Mouse (Mus musculus): ENCODE results near the gene Zfp827. TPM values are rescaled to one million over a fixed set of nuclear protein-coding genes. Genes with fewer than 3 reads are reported as not detected.
A peak's percentile ranks its signal among the peaks of the same experiment; 100 is the strongest.

Zfp827 gene
- polyA plus RNA-seq, 1 experiment from 2014 or later = 13.2 TPM

DNA sequence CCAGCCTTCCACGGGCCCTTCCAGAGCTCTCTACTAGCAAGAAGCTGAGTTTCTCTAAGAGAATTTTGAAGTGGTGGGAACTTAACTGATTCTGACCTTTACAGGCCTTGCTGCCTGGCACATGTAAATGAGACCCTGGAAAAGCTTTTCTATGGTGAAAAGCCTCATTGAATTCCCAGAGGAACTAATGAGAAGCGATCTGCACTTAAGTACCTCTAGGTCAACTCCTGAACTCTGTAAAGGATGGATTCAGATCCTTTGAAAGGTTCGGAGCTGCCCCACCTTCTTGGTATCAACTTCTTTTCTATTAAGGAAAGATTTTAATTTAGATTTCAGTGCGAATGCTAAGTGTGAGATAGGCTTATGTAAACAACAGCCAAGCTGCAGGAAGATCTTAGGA, 147.8 kb downstream of the Zfp827 start:
- H3K9me3 ChIP-seq = no peaks in the 10 kb centered on the region
- no peaks in the 10 kb centered on the region for H3K27me3 ChIP-seq
- 44% methylated on average over 4 of the region's 4 CpGs for WGBS
- no peak overlapping the region for H3K27ac ChIP-seq
- no peak for ATAC-seq (ENCODE audit: low FRiP score)
- H3K9ac ChIP-seq = no peak overlapping the region
- peaks cover 15% of the 10 kb centered on the region for H3K4me1 ChIP-seq
- H3K4me2 ChIP-seq = no peak overlapping the region
- H3K4me3 ChIP-seq (replicated peaks) = no peak overlapping the region
- H3K36me3 ChIP-seq (replicated peaks) = peaks cover 38% of the 10 kb centered on the region

DNA sequence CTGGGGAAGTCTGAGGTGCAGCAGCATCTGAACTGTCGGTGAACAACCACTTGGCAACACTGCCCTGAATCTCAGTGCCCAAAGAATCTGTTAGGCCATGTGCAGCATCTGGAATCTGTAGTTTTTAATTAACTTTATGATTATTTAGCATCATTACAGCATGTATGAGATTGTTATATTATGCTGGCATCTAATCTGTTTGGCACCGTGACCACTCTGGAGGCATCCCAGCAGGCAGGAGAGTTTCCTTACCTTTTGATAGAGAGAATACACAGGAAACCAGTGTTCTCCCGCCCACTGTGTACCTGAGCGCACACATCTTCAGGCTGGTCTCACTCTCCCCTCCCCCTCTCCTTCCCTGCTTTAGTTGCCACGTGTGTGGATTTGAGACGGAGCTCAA, 151.4 kb downstream of the Zfp827 start:
- Histone ChIP-seq H3K9me3 (no peaks in the 10 kb centered on the region), H3K4me3 (replicated peaks) (no peak overlapping the region), H3K27me3 (no peaks in the 10 kb centered on the region), H3K4me1 (peaks cover 10% of the 10 kb centered on the region), H3K36me3 (replicated peaks) (peaks cover 74% of the 10 kb centered on the region), H3K4me2 (no peak overlapping the region), H3K9ac (no peak overlapping the region), H3K27ac (no peak overlapping the region)
- 88% methylated on average over 6 of the region's 6 CpGs for WGBS
- ATAC-seq (ENCODE audit: low FRiP score) = no peak

DNA sequence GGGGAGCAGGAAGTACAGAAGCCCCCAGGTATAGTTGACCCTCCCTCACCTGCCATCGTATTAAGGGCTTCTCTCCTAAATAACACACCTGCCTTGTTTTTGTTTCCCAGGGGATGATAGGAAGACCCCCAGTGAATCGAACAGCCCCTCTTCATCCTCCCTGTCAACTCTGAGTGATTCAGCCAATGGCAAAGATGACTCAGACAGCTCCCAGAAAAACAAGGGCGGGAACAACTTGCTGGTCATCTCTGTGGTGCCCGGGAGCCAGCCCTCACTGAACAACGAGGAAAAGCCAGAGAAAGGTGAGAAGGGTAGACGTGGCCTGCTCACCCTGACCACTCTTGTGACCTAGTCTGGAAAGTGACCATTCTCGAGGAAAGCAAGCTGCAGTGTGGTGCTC, 157.3 kb downstream of the Zfp827 start:
- 87% methylated on average over 7 of the region's 7 CpGs for WGBS
- Histone ChIP-seq H3K9ac (no peak overlapping the region), H3K36me3 (replicated peaks) (peaks cover 95% of the 10 kb centered on the region), H3K27ac (no peak overlapping the region), H3K9me3 (no peaks in the 10 kb centered on the region), H3K4me3 (replicated peaks) (no peak overlapping the region), H3K4me1 (no peaks in the 10 kb centered on the region), H3K27me3 (no peaks in the 10 kb centered on the region), H3K4me2 (no peak overlapping the region)
- ATAC-seq (ENCODE audit: low FRiP score) = no peak

DNA sequence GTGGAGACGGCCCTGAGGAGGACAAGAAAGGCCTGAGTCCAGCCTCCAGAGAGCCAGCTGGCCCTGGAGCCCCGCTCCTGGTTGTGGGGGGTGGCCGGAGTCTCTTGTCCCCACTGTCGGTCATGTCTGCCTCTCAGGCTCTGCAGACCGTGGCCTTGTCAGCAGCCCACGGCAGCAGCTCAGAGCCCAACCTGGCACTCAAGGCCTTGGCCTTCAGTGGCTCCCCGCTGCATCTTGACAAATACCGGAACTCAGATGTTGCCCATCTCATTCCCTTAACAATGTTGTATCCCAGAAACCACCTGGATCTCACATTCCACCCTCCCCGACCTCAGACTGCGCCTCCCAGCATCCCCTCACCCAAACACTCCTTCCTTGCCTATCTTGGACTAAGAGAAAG, 161.8 kb downstream of the Zfp827 start:
- H3K27me3 ChIP-seq = no peaks in the 10 kb centered on the region
- H3K4me2 ChIP-seq = no peak overlapping the region
- 95% methylated on average over 10 of the region's 10 CpGs for WGBS
- H3K9ac ChIP-seq = no peak overlapping the region
- no peak for ATAC-seq (ENCODE audit: low FRiP score)
- H3K27ac ChIP-seq = no peak overlapping the region
- H3K4me1 ChIP-seq = no peaks in the 10 kb centered on the region
- peaks cover 70% of the 10 kb centered on the region for H3K36me3 ChIP-seq (replicated peaks)
- H3K4me3 ChIP-seq (replicated peaks) = no peak overlapping the region
- no peaks in the 10 kb centered on the region for H3K9me3 ChIP-seq

DNA sequence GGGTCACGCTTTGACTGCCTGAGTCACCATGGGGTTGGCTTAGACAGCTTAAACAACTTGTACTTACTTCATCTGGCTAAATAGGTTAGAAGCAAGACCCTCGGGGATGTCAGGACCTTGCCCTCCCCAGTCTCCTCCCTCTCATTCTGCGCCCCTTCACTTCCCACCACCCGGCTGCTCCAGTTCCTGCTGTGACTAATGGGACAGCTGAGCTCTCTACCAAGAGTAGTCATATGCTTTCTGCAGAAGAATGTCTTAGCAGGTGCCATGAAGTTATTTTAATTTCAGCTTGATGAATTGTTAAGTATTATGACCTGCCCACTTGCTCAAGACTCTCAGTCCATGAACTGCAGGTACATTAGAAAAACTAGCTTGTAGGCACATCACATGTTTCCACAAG, 168.2 kb downstream of the Zfp827 start:
- Histone ChIP-seq H3K9ac (no peak overlapping the region), H3K27ac (no peak overlapping the region), H3K4me2 (no peak overlapping the region), H3K4me1 (no peaks in the 10 kb centered on the region), H3K36me3 (replicated peaks) (peaks cover 9% of the 10 kb centered on the region), H3K4me3 (replicated peaks) (no peak overlapping the region), H3K27me3 (no peaks in the 10 kb centered on the region), H3K9me3 (no peaks in the 10 kb centered on the region)
- ATAC-seq (ENCODE audit: low FRiP score) = no peak
- WGBS = 87% methylated on average over 4 of the region's 4 CpGs

DNA sequence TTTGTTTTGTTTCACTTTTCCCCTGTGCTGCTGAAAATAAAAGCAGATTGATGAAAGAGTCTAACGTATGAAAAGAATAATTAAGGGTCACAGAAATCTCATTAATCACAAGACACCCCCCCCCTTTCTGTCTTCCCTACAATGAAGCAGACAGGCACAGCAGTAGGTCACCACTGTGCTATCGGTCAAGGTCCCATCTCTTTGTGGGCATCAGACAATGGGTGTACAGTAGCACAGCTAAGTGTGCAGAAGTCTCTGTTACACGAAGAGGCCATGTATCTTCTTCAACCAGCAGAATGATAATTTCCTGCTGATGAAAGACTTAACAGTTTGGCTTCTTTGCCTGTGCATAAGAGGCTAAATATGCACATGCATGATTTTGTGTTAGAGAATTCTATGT, 170.4 kb downstream of the Zfp827 start:
- no peaks in the 10 kb centered on the region for H3K9me3 ChIP-seq
- H3K4me3 ChIP-seq (replicated peaks) = no peak overlapping the region
- no peaks in the 10 kb centered on the region for H3K36me3 ChIP-seq (replicated peaks)
- WGBS = 49% methylated on average over 3 of the region's 3 CpGs
- no peaks in the 10 kb centered on the region for H3K4me1 ChIP-seq
- H3K27ac ChIP-seq = no peak overlapping the region
- H3K4me2 ChIP-seq = no peak overlapping the region
- H3K27me3 ChIP-seq = no peaks in the 10 kb centered on the region
- no peak overlapping the region for H3K9ac ChIP-seq
- no peak for ATAC-seq (ENCODE audit: low FRiP score)

DNA sequence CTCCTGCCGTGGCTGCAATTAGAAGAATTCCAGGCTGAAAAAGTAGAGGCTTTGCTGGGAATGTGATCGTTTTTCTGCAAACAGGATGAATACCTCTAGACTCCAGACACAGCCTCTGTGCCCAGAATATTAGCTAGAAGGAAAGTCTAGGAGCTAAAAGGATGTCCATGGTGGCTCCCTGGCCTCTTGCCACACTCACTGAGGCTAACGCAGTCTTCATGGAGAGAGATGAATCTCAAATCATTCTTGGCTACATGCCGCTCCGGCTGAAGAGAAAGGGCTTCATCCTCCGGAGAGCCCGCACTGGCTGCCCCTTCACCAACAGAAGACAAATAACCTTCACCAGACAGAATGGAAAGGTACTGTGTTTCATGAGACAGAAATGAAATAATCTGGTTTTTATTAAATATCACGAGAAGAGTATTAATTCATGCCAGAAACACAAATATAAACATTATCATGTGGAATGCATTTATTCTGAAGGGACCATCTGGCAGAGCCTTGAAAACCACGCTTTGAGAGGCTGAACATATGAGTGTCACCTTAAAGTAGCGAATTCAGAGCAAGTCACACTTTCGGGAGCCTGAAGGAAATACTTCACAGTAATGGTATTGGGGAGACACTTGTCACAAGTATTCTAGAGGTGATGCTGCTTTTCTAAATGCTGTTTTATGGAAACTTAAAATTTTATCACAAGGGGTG, 173.4 kb downstream of the Zfp827 start:
- H3K4me2 ChIP-seq = no peak overlapping the region
- ATAC-seq (ENCODE audit: low FRiP score) = no peak
- no peaks in the 10 kb centered on the region for H3K36me3 ChIP-seq (replicated peaks)
- H3K9ac ChIP-seq = no peak overlapping the region
- no peaks in the 10 kb centered on the region for H3K4me1 ChIP-seq
- H3K4me3 ChIP-seq (replicated peaks) = no peak overlapping the region
- WGBS = 75% methylated on average over 11 of the region's 11 CpGs
- no peak overlapping the region for H3K27ac ChIP-seq
- no peaks in the 10 kb centered on the region for H3K27me3 ChIP-seq
- H3K9me3 ChIP-seq = no peaks in the 10 kb centered on the region

DNA sequence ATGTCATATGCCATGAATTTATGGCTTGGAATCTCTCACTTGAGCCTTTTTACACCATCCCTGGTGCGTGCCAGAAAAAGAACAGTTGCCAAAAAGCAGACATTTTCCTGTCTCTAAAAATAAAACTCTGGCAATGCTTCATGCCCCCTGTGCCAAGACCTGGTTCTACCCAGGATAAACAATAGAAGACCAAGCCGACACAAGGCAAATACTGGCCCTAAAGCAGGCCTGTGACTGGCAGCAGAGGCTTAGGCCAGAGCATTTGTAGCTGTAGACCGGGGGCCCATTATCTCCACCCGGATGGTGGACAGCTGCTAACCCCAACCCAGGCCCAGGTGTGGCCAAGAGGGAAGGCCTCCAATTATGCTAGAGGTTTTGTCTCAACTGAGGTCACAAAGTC, 178.7 kb downstream of the Zfp827 start:
- Histone ChIP-seq H3K36me3 (replicated peaks) (no peaks in the 10 kb centered on the region), H3K27me3 (no peaks in the 10 kb centered on the region), H3K4me2 (no peak overlapping the region), H3K4me1 (peaks cover 27% of the 10 kb centered on the region), H3K9ac (no peak overlapping the region), H3K27ac (no peak overlapping the region), H3K9me3 (no peaks in the 10 kb centered on the region), H3K4me3 (replicated peaks) (no peak overlapping the region)
- 81% methylated on average over 4 of the region's 4 CpGs for WGBS
- no peak for ATAC-seq (ENCODE audit: low FRiP score)

DNA sequence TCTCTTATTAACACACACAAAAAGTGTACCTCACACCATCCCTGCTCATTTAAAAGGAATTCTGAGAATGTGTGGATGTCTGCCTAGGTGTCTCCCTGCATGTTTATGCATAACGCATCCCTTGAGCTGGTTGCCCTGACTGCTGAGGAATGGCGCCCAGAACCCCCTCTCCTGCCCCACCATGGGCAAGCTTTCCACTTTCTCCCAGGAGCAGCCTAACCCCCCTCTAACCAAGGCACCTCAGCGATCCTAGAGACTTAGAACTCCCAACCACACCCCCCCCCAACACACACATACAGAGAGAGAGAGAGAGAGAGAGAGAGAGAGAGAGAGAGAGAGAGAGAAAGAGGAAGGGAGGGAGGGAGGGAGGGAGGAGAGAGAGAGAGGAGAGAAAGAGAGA, 179.9 kb downstream of the Zfp827 start:
- no peak overlapping the region for H3K27ac ChIP-seq
- no peak overlapping the region for H3K9ac ChIP-seq
- H3K9me3 ChIP-seq = no peaks in the 10 kb centered on the region
- no peaks in the 10 kb centered on the region for H3K27me3 ChIP-seq
- no peak overlapping the region for H3K4me2 ChIP-seq
- 46% methylated on average over 3 of the region's 3 CpGs for WGBS
- no peak for ATAC-seq (ENCODE audit: low FRiP score)
- H3K36me3 ChIP-seq (replicated peaks) = no peaks in the 10 kb centered on the region
- no peak overlapping the region for H3K4me3 ChIP-seq (replicated peaks)
- peaks cover 27% of the 10 kb centered on the region for H3K4me1 ChIP-seq

DNA sequence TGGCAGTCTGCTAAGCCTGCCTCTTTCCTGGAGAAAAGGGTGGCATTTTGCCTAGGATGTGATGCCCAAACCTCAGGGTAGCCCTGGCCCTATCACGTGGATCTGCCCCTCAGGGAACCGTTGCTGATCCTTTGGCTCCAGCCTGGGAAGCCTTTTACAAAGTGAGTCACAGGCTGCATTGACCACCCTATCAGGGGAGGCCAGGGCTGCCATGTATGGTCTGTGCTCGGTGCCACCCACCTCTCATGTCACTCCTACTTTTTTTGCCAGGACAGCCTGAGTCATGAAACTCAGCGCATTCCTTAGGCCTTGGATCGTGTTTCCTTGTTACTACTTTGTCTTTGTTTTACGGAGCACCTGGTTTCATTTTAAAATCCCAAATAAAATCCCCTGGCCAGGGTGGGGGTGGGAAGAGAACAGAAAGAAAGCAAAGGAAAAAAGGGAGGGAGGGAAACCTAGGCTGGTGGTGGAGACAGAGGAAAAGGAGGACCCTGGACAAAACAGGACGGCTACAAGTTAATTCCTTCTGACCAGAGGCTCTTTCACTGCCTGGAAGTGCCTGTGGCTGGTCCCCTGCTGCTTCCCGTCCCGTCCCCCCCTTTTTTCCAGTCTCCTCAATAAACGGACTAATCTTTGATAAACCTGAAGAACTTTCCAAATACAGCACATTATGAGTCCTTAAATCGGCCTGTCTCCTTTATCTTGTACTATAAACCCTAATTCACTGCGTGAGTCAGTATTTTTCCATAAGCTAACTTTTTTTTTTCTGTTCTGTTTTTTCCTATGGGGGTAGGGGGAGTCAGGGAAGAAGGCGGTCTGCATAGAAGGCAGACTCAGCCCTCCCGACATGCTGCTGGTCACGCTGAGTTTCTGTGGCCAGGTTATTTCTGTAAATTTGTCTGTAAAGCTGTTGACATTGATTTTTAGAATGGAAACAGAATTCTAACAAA, 180.7 kb downstream of the Zfp827 start:
- 9% methylated on average over 15 of the region's 15 CpGs for WGBS
- Histone ChIP-seq H3K4me1 (peaks cover 27% of the 10 kb centered on the region), H3K9me3 (no peaks in the 10 kb centered on the region), H3K36me3 (replicated peaks) (no peaks in the 10 kb centered on the region), H3K4me3 (replicated peaks) (peak overlapping the region; percentile 41), H3K9ac (peak overlapping the region; percentile 53; the same call in 1 of the 2 replicates), H3K4me2 (peak overlapping the region; percentile 64), H3K27me3 (no peaks in the 10 kb centered on the region), H3K27ac (peak overlapping the region; percentile 66)
- ATAC-seq (ENCODE audit: low FRiP score) = no peak; the same call in 1 of the 2 replicates

DNA sequence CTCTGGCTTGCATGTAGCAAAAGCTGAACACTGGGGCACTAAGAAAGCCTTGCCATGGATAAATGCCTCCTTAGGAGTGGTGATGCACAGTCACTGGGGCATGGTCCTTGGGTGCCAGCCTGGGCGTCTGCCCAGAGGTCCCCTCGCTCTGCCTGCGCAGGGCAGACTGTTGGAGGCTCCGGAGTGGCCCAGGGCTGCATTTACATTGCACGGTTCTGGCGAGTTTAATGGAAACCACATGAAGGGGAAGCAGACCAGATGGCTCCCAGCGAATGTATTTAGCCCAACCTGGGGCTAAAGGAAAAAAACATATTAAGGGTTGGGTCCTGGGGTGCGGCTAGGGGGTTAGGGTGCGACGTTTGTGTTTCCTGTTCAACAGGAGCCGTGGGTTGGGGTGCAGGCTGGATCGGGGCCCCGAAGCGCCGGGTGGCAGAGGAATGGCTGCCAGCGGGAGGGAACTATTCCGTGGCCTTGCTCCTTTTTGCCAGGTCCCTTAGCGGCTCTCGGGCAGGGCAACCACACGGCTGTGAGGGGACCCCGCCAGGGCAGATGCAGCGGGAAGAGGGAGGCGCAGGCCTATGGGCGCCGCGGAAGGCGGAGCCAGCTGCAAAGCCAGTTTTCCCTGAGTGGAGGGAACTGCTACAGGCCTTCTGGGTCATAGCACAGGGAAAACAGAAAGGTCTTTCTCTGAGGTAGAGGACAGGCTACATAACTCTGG, 181.6 kb downstream of the Zfp827 start:
- peak; percentile 79; the same call in 1 of the 2 replicates for ATAC-seq (ENCODE audit: low FRiP score)
- peak overlapping the region; percentile 41 for H3K4me3 ChIP-seq (replicated peaks)
- no peaks in the 10 kb centered on the region for H3K9me3 ChIP-seq
- 5% methylated on average over 27 of the region's 27 CpGs for WGBS
- peak overlapping the region; percentile 66 for H3K27ac ChIP-seq
- no peaks in the 10 kb centered on the region for H3K27me3 ChIP-seq
- peaks cover 27% of the 10 kb centered on the region for H3K4me1 ChIP-seq
- H3K36me3 ChIP-seq (replicated peaks) = no peaks in the 10 kb centered on the region
- H3K9ac ChIP-seq = peak overlapping the region; percentile 53
- H3K4me2 ChIP-seq = peak overlapping the region; percentile 64

DNA sequence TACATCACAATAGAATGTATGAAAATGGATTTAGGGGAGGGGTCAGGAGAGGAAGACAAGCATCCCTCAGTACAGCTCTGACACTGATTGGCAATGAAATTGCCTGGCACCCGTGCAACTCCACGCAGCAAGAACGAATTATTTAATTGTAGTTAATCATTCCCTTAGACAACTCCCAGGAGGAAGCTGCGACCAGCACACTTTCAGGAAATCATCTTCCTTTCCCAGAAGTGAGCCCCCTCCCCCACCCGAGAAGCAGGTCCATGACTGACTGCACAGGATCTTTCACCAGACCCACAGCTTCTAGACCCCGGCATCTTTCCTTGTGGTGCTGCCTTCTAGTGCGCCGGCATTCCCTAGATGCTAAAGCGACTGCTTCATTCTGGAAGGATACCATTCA, 183.4 kb downstream of the Zfp827 start:
- Histone ChIP-seq H3K27ac (no peak overlapping the region), H3K4me3 (replicated peaks) (no peak overlapping the region), H3K27me3 (no peaks in the 10 kb centered on the region), H3K4me1 (peaks cover 27% of the 10 kb centered on the region), H3K4me2 (no peak overlapping the region), H3K36me3 (replicated peaks) (no peaks in the 10 kb centered on the region), H3K9me3 (no peaks in the 10 kb centered on the region), H3K9ac (no peak overlapping the region)
- 80% methylated on average over 9 of the region's 9 CpGs for WGBS
- no peak for ATAC-seq (ENCODE audit: low FRiP score)
